Mouse (Mus musculus): ENCODE results near the gene Kirrel. TPM values are rescaled to one million over a fixed set of nuclear protein-coding genes. Genes with fewer than 3 reads are reported as not detected.

Kirrel gene
- polyA plus RNA-seq, 2 experiments: 11.3 to 46.6 TPM

DNA sequence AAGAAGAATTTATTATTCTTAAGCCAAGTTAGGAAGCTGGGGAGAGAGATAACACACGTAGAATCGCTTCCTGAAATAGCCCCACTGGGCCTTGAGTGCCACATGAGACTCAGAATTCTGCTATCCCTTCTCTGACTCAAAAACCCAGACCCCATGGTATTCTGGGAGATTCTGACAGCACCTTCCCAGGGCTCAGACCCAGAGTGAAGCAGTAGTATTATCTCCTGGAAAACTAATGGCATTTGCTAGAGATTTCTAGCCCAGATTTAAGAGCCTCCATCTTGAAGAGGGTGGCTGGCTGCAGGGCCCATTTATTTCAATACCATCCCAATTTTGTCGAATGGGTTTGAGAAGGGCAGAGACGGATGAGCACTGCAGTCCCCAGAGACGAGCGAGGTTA lies 6.9 kb downstream of the Kirrel start:
- H3K9me3 ChIP-seq (ENCODE audit: control insufficient read depth, low read length): no peaks in the 10 kb centered on the region
- no peak overlapping the region for H3K4me3 ChIP-seq (replicated peaks; ENCODE audit: low read length)
- no peak for DNase-seq (ENCODE audit: low spot score)
- H3K9ac ChIP-seq (ENCODE audit: low read depth, low read length, severe bottlenecking): no peak overlapping the region
- H3K36me3 ChIP-seq (ENCODE audit: control insufficient read depth, insufficient read depth, low read length): peaks cover 8% of the 10 kb centered on the region
- no peak overlapping the region for H3K27ac ChIP-seq (replicated peaks; ENCODE audit: low read depth, low read length)
- no peaks in the 10 kb centered on the region for H3K27me3 ChIP-seq (ENCODE audit: control insufficient read depth, insufficient read depth, low read length)
- ATAC-seq (ENCODE audit: low FRiP score, low read depth): no peak
- 80% methylated on average over 6 of the region's 6 CpGs for WGBS
- H3K4me1 ChIP-seq (ENCODE audit: control insufficient read depth, insufficient read depth, low read length): peaks cover 80% of the 10 kb centered on the region
- TF ChIP-seq POLR2A (IDR thresholded peaks at IDR 0.05; ENCODE audit: borderline replicate concordance, extremely low read depth, insufficient read depth, insufficient read length): no peak
- H3K4me2 ChIP-seq (replicated peaks; ENCODE audit: low read depth, low read length, severe bottlenecking): no peak overlapping the region

DNA sequence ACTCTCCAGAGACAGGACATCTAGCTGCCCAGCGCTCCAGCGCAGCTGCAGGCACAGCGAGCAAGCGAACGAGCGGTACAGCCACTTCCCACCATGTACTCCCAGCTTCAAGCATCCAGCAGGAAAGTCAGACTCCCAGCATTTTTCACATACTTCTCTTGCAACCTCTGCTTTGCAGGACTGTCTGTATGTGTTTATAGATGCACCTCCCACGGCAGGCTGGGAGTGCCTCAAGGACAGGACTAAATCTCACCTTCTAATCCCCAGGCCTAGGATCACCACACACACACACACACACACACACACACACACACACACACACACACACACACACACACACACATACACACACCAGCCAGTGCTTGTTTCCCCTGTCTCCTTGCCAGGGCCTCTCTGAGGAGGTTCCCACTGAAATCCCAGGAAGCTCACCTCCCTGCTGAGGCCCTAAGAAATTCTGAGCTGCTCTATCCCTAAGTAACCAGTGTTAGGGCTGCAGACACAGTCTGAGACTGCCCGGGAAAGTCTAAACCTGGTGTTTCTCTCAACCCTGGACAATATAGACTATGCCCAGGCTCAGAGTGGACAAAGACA lies 9.2 kb downstream of the Kirrel start:
- no peaks in the 10 kb centered on the region for H3K9me3 ChIP-seq (ENCODE audit: control insufficient read depth, low read length)
- 7% methylated on average over 8 of the region's 8 CpGs for WGBS
- DNase-seq (ENCODE audit: low spot score): no peak
- TF ChIP-seq POLR2A (IDR thresholded peaks at IDR 0.05; ENCODE audit: borderline replicate concordance, extremely low read depth, insufficient read depth, insufficient read length): no peak
- H3K27ac ChIP-seq (replicated peaks; ENCODE audit: low read depth, low read length): peak overlapping the region; percentile 87
- H3K27me3 ChIP-seq (ENCODE audit: control insufficient read depth, insufficient read depth, low read length): no peaks in the 10 kb centered on the region
- peak overlapping the region; percentile 35 for H3K4me2 ChIP-seq (replicated peaks; ENCODE audit: low read depth, low read length, severe bottlenecking)
- peaks cover 81% of the 10 kb centered on the region for H3K4me1 ChIP-seq (ENCODE audit: control insufficient read depth, insufficient read depth, low read length)
- H3K36me3 ChIP-seq (ENCODE audit: control insufficient read depth, insufficient read depth, low read length): peaks cover 17% of the 10 kb centered on the region
- 0 out of 2 replicates have a peak overlapping the region, but pooled peaks have one; percentile 4 for H3K4me3 ChIP-seq (replicated peaks; ENCODE audit: low read length)
- ATAC-seq (ENCODE audit: low FRiP score, low read depth): peak; percentile 54; the same call in 1 of the 2 replicates
- H3K9ac ChIP-seq (ENCODE audit: low read depth, low read length, severe bottlenecking): peak overlapping the region; percentile 40; the same call in 1 of the 2 replicates

DNA sequence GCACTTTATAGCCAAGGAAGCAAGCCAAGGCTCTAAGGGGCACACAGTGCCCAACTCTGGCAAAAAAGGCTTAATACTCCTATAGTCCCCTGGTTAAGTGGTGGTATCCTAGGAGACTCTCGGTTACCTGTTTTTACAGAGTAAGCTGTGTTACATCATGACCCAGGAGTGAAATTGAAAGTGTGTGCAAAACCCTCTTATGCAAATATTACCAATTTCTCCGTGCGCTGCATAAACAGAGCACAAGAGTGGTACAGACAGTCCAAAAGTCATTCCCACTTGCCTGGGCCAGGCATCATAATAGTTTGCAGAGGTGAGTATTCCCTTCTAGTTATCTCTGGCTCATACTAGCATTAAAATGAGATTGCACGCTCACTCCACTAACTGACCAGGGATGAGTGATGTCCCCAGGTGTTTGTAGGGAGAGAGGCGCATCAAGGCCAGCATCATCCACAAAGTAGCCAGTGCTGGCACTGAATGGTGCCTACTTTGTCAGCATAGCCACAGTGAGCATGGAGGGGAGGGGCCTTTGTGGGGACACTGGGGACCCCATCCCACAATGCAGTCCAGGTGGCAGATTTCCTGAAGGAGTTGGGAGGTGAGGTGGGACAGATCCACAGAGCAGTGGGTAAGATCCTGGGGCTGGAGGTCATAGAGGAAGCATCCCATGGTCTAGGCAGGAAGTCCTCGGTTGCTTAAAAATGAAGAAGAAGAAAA lies 10.3 kb downstream of the Kirrel start:
- no peak for ATAC-seq (ENCODE audit: low FRiP score, low read depth)
- Histone ChIP-seq H3K27ac (replicated peaks; ENCODE audit: low read depth, low read length) (peak overlapping the region; percentile 87; the same call in 1 of the 2 replicates), H3K4me3 (replicated peaks; ENCODE audit: low read length) (no peak overlapping the region), H3K27me3 (ENCODE audit: control insufficient read depth, insufficient read depth, low read length) (no peaks in the 10 kb centered on the region), H3K9me3 (ENCODE audit: control insufficient read depth, low read length) (no peaks in the 10 kb centered on the region), H3K4me1 (ENCODE audit: control insufficient read depth, insufficient read depth, low read length) (peaks cover 76% of the 10 kb centered on the region), H3K4me2 (replicated peaks; ENCODE audit: low read depth, low read length, severe bottlenecking) (peak overlapping the region; percentile 35; the same call in 1 of the 2 replicates), H3K36me3 (ENCODE audit: control insufficient read depth, insufficient read depth, low read length) (peaks cover 17% of the 10 kb centered on the region), H3K9ac (ENCODE audit: low read depth, low read length, severe bottlenecking) (0 out of 2 replicates have a peak overlapping the region, but pooled peaks have one; percentile 5)
- 77% methylated on average over 6 of the region's 6 CpGs for WGBS
- no peak for DNase-seq (ENCODE audit: low spot score)
- TF ChIP-seq POLR2A (IDR thresholded peaks at IDR 0.05; ENCODE audit: borderline replicate concordance, extremely low read depth, insufficient read depth, insufficient read length): no peak

DNA sequence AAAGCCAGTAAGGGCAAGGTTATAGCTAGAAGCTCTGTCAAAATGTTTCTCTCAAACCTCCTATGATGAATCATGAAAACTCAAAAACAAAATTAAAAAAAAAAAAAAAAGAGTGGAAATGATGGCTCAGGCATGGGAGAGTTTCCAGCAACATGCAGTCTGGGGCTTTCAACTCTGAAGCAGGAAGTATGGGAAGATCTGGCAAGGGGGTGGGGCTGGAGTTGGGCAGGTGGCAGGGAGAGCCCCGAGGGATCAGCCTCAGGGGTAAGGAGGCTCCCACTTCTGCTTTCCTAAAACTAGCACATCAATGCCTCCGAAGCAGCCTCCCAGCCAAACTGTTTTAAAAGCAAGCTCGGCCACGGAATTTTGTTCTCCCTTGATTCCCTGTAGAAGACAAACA lies 11.4 kb downstream of the Kirrel start:
- TF ChIP-seq POLR2A (IDR thresholded peaks at IDR 0.05; ENCODE audit: borderline replicate concordance, extremely low read depth, insufficient read depth, insufficient read length): no peak
- WGBS: 52% methylated on average over 4 of the region's 4 CpGs
- Histone ChIP-seq H3K27ac (replicated peaks; ENCODE audit: low read depth, low read length) (no peak overlapping the region), H3K9ac (ENCODE audit: low read depth, low read length, severe bottlenecking) (no peak overlapping the region), H3K9me3 (ENCODE audit: control insufficient read depth, low read length) (no peaks in the 10 kb centered on the region), H3K4me2 (replicated peaks; ENCODE audit: low read depth, low read length, severe bottlenecking) (no peak overlapping the region), H3K4me1 (ENCODE audit: control insufficient read depth, insufficient read depth, low read length) (peaks cover 78% of the 10 kb centered on the region), H3K4me3 (replicated peaks; ENCODE audit: low read length) (no peak overlapping the region), H3K27me3 (ENCODE audit: control insufficient read depth, insufficient read depth, low read length) (no peaks in the 10 kb centered on the region), H3K36me3 (ENCODE audit: control insufficient read depth, insufficient read depth, low read length) (peaks cover 17% of the 10 kb centered on the region)
- DNase-seq (ENCODE audit: low spot score): no peak
- no peak for ATAC-seq (ENCODE audit: low FRiP score, low read depth)

DNA sequence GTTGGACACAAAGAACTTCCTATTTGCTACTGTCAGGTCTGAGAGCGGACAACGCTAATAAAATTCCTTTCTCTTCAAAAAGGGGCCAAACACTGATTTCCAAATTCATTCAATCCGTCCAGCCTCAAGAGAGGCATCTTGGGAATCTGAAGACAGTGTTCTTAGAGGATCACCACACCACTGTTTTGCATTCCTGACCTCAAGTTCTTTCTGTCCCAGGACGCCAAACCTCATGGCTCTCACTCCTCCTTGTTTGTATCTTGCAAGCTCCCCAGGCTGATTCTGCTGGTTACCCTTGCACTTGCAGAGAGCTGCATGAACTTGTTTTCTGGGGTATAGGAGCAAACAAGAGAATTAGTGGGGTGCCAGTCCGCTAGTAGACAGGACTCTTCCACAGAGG lies 12.2 kb downstream of the Kirrel start:
- TF ChIP-seq POLR2A (IDR thresholded peaks at IDR 0.05; ENCODE audit: borderline replicate concordance, extremely low read depth, insufficient read depth, insufficient read length): no peak

More for the DNA sequence above, 12.2 kb downstream of the Kirrel start:
- no peak overlapping the region for H3K27ac ChIP-seq (replicated peaks; ENCODE audit: low read depth, low read length)
- no peak overlapping the region for H3K9ac ChIP-seq (ENCODE audit: low read depth, low read length, severe bottlenecking)
- H3K4me1 ChIP-seq (ENCODE audit: control insufficient read depth, insufficient read depth, low read length): peaks cover 79% of the 10 kb centered on the region
- 74% methylated on average over 5 of the region's 5 CpGs for WGBS
- H3K27me3 ChIP-seq (ENCODE audit: control insufficient read depth, insufficient read depth, low read length): no peaks in the 10 kb centered on the region
- no peak overlapping the region for H3K4me2 ChIP-seq (replicated peaks; ENCODE audit: low read depth, low read length, severe bottlenecking)
- no peak for ATAC-seq (ENCODE audit: low FRiP score, low read depth)
- no peak for DNase-seq (ENCODE audit: low spot score)
- no peak overlapping the region for H3K4me3 ChIP-seq (replicated peaks; ENCODE audit: low read length)
- peaks cover 14% of the 10 kb centered on the region for H3K36me3 ChIP-seq (ENCODE audit: control insufficient read depth, insufficient read depth, low read length)
- no peaks in the 10 kb centered on the region for H3K9me3 ChIP-seq (ENCODE audit: control insufficient read depth, low read length)
